Comparison of ENCODE assay signal across 25 mouse cellular contexts in genomic region chr6:87034395-87034794, GRCm38 (mm10). TPM values are rescaled to one million over a fixed set of nuclear protein-coding genes. Genes with fewer than 3 reads are reported as not detected.
A peak's percentile ranks its signal among the peaks of the same experiment; 100 is the strongest.
DNase-seq lines count a peak whose midpoint lies in the region; ATAC-seq and TF ChIP-seq lines count a peak whose summit lies in the region.
"Had no signal": no experiment of that assay in that cellular context is flagged by ENCODE, and none has a peak within 500 bp of the region (broad histone marks: within the 10 kb centered on the region; RNA-seq: fewer than 3 reads in every experiment).

No protein-coding gene starts in this region.

- no peaks in the 10 kb centered on the region for H3K4me1 ChIP-seq in heart, embryonic 12.5 days (replicated peaks)
- peaks cover 9% of the 10 kb centered on the region; the same call in 1 of the 2 replicates for H3K4me1 ChIP-seq in intestine, embryonic 15.5 days (replicated peaks)
- H3K4me1 ChIP-seq in stomach, postnatal 0 days (replicated peaks; ENCODE audit: control insufficient read depth, insufficient read depth) = no peaks in the 10 kb centered on the region
- H3K4me1 ChIP-seq: embryonic facial prominence, embryonic 12.5 days; embryonic facial prominence, embryonic 15.5 days; forebrain, embryonic 12.5 days; forebrain, embryonic 15.5 days; heart, embryonic 13.5 days; hindbrain, embryonic 12.5 days; hindbrain, embryonic 15.5 days had no signal

- H3K27me3 ChIP-seq in heart, embryonic 12.5 days (replicated peaks) = no peaks in the 10 kb centered on the region
- H3K27me3 ChIP-seq in intestine, embryonic 15.5 days (replicated peaks) = no peaks in the 10 kb centered on the region
- H3K27me3 ChIP-seq in stomach, postnatal 0 days (ENCODE audit: control insufficient read depth, insufficient read depth, low read length) = no peaks in the 10 kb centered on the region
- H3K27me3 ChIP-seq: embryonic facial prominence, embryonic 12.5 days; embryonic facial prominence, embryonic 15.5 days; forebrain, embryonic 12.5 days; forebrain, embryonic 15.5 days; heart, embryonic 13.5 days; hindbrain, embryonic 12.5 days; hindbrain, embryonic 15.5 days; Patski had no signal

- no peak overlapping the region for H3K27ac ChIP-seq in heart, embryonic 12.5 days (ENCODE audit: poor library complexity, severe bottlenecking)
- peak overlapping the region; percentile 75 for H3K27ac ChIP-seq in intestine, embryonic 15.5 days
- no peak overlapping the region for H3K27ac ChIP-seq in stomach, postnatal 0 days (replicated peaks)
- H3K27ac ChIP-seq: embryonic facial prominence, embryonic 12.5 days; embryonic facial prominence, embryonic 15.5 days; forebrain, embryonic 12.5 days; forebrain, embryonic 15.5 days; heart, embryonic 13.5 days; hindbrain, embryonic 12.5 days; hindbrain, embryonic 15.5 days had no signal

- H3K4me2 ChIP-seq in heart, embryonic 12.5 days = no peak overlapping the region
- no peak overlapping the region for H3K4me2 ChIP-seq in intestine, embryonic 15.5 days (replicated peaks)
- no peak overlapping the region for H3K4me2 ChIP-seq in stomach, postnatal 0 days (replicated peaks; ENCODE audit: low read depth)
- H3K4me2 ChIP-seq: embryonic facial prominence, embryonic 12.5 days; embryonic facial prominence, embryonic 15.5 days; forebrain, embryonic 12.5 days; forebrain, embryonic 15.5 days; heart, embryonic 13.5 days; hindbrain, embryonic 12.5 days; hindbrain, embryonic 15.5 days had no signal

- no peak for ATAC-seq in heart, embryonic 12.5 days (ENCODE audit: insufficient number of reproducible peaks, low FRiP score)
- peak; percentile 74 for ATAC-seq in intestine, embryonic 15.5 days
- peak; percentile 56 for ATAC-seq in monocyte, adult 5-6 weeks (replicated peaks; ENCODE audit: insufficient number of reproducible peaks, low FRiP score, low TSS enrichment, poor library complexity, severe bottlenecking)
- peak; percentile 86 for ATAC-seq in stomach, postnatal 0 days (ENCODE audit: low FRiP score, low TSS enrichment)
- ATAC-seq: forebrain, embryonic 15.5 days; Patski had no signal

- WGBS in heart, embryonic 12.5 days = 86% methylated on average over 3 of the region's 3 CpGs
- WGBS in intestine, embryonic 15.5 days = 61% methylated on average over 3 of the region's 3 CpGs
- 54% methylated on average over 3 of the region's 3 CpGs for WGBS in stomach, postnatal 0 days

- intact Hi-C loops in heart, postnatal 25 days (cut with DNase I) = no loop called here

- TF ChIP-seq EP300 in stomach, postnatal 0 days (optimal IDR thresholded peaks at IDR 0.05) = no peak

- peaks cover 4% of the 10 kb centered on the region for H3K9me3 ChIP-seq in heart, embryonic 12.5 days (replicated peaks)
- H3K9me3 ChIP-seq in intestine, embryonic 15.5 days = no peaks in the 10 kb centered on the region
- no peaks in the 10 kb centered on the region for H3K9me3 ChIP-seq in stomach, postnatal 0 days (ENCODE audit: control insufficient read depth, low read length)
- H3K9me3 ChIP-seq: embryonic facial prominence, embryonic 12.5 days; embryonic facial prominence, embryonic 15.5 days; forebrain, embryonic 12.5 days; forebrain, embryonic 15.5 days; heart, embryonic 13.5 days; hindbrain, embryonic 15.5 days had no signal

- no peak overlapping the region for H3K9ac ChIP-seq in heart, embryonic 12.5 days
- H3K9ac ChIP-seq in intestine, embryonic 15.5 days = no peak overlapping the region
- H3K9ac ChIP-seq in stomach, postnatal 0 days (ENCODE audit: low read length) = no peak overlapping the region
- H3K9ac ChIP-seq: embryonic facial prominence, embryonic 12.5 days; embryonic facial prominence, embryonic 15.5 days; forebrain, embryonic 12.5 days; forebrain, embryonic 15.5 days; heart, embryonic 13.5 days; hindbrain, embryonic 12.5 days; hindbrain, embryonic 15.5 days had no signal

- peak; percentile 70 for DNase-seq in heart, adult 11 months
- peak; percentile 38 for DNase-seq in stomach, postnatal 0 days (ENCODE audit: low spot score)
- DNase-seq in Muller cell, postnatal 12 days (ENCODE audit: inconsistent ontology term) = no peak
- DNase-seq in kidney, postnatal 10 days = no peak
- DNase-seq in heart, postnatal 25 days (ENCODE audit: low spot score) = no peak
- DNase-seq: adrenal gland, postnatal 10 days; adrenal gland, postnatal 36 days; cerebellum, adult 18-20 months; cerebellum, adult 9-10 months; cerebellum, postnatal 25 days; gastrocnemius, postnatal 10 days; gastrocnemius, postnatal 36 days; heart, adult 18-20 months; heart, postnatal 14 days had no signal

- peaks cover 20% of the 10 kb centered on the region for H3K36me3 ChIP-seq in heart, embryonic 12.5 days
- H3K36me3 ChIP-seq in intestine, embryonic 15.5 days = no peaks in the 10 kb centered on the region
- no peaks in the 10 kb centered on the region; the same call in 1 of the 2 replicates for H3K36me3 ChIP-seq in stomach, postnatal 0 days (ENCODE audit: control insufficient read depth, insufficient read depth, low read length)
- H3K36me3 ChIP-seq: embryonic facial prominence, embryonic 12.5 days had no signal

- H3K4me3 ChIP-seq in heart, embryonic 12.5 days = no peak overlapping the region
- H3K4me3 ChIP-seq in intestine, embryonic 15.5 days (replicated peaks) = no peak overlapping the region
- no peak overlapping the region for H3K4me3 ChIP-seq in stomach, postnatal 0 days (ENCODE audit: low read depth, low read length)
- H3K4me3 ChIP-seq: embryonic facial prominence, embryonic 12.5 days; embryonic facial prominence, embryonic 15.5 days; forebrain, embryonic 12.5 days; forebrain, embryonic 15.5 days; heart, embryonic 13.5 days; hindbrain, embryonic 12.5 days; hindbrain, embryonic 15.5 days had no signal

- TF ChIP-seq CTCF in stomach, postnatal 0 days (IDR thresholded peaks at IDR 0.05; ENCODE audit: low read depth) = no peak

RNA-seq across cellular contexts. Expression of gene Gfpt1, which starts 8.3 kb away (rescaled TPM):
- 17.7 and 19.3 TPM in 2 replicates for polyA plus RNA-seq in heart, embryonic 12.5 days (2016; fragmentation: Nextera tagmentation; extraction: Ambion mirVana)
- 22.5 and 23.4 TPM in 2 replicates for polyA plus RNA-seq in intestine, embryonic 15.5 days (2015; fragmentation: Nextera tagmentation; extraction: Ambion mirVana)
- total RNA-seq in monocyte, adult 5-6 weeks (2017) = 109 to 144 TPM (median 109 TPM) in 3 replicates
- 14.5 and 17.4 TPM in 2 replicates for polyA plus RNA-seq in stomach, postnatal 0 days (2015; fragmentation: Nextera tagmentation; extraction: Ambion mirVana)
- 10 to 100 TPM; 14.8 to 17.7 TPM for total RNA-seq in heart, postnatal 25 days (2021)

RNA-seq across cellular contexts. Expression of gene Nfu1, which starts 25.4 kb away (rescaled TPM):
- polyA plus RNA-seq in heart, embryonic 12.5 days (2016; fragmentation: Nextera tagmentation; extraction: Ambion mirVana) = 97.7 and 101 TPM in 2 replicates
- 107 and 109 TPM in 2 replicates for polyA plus RNA-seq in intestine, embryonic 15.5 days (2015; fragmentation: Nextera tagmentation; extraction: Ambion mirVana)
- total RNA-seq in monocyte, adult 5-6 weeks (2017) = 44.4 to 57.2 TPM (median 44.7 TPM) in 3 replicates
- 76.6 and 80.9 TPM in 2 replicates for polyA plus RNA-seq in stomach, postnatal 0 days (2015; fragmentation: Nextera tagmentation; extraction: Ambion mirVana)
- 10 to 100 TPM; 68.6 to 72.6 TPM for total RNA-seq in heart, postnatal 25 days (2021)

Comparison
In these comparisons a context has a peak if more than half of its experiments do, and no peak if none do; other contexts are left out.
1. DNase-seq: peak in heart, adult 11 months (single experiment) and stomach, postnatal 0 days (single experiment); none in Muller cell, postnatal 12 days (single experiment), kidney, postnatal 10 days (single experiment) and heart, postnatal 25 days (single experiment).